Mouse (Mus musculus) telencephalon, adult 2 months (tissue): ENCODE measurements around the gene Cdk20.

Experiments used
- DNase-seq: peaks from one replicate; pipeline ENCODE4 v3.0.0-alpha.2; 2011; ENCODE audit warnings: low read depth, low spot score

Gene Cdk20

GRCm38 (mm10) chr13:64432017-64432995 lies at the start of gene Cdk20:
Cdk20 (plus strand) TSS chr13:64432314.
- peak; percentile 99 for DNase-seq

- DNase-seq, result no peak
Measured at GRCm38 (mm10) chr13:64384937-64385336, 47.2 kb upstream of the Cdk20 start.

GRCm38 (mm10) chr13:64386048-64386447 lies 46.1 kb upstream of the Cdk20 start:
- no peak for DNase-seq

- DNase-seq, result no peak
Measured at GRCm38 (mm10) chr13:64388415-64388814, 43.7 kb upstream of the Cdk20 start.

GRCm38 (mm10) chr13:64396979-64397378 lies 35.1 kb upstream of the Cdk20 start:
- no peak for DNase-seq

GRCm38 (mm10) chr13:64398065-64398464 lies 34.0 kb upstream of the Cdk20 start:
- no peak for DNase-seq

- DNase-seq, result no peak
Measured at GRCm38 (mm10) chr13:64399906-64400305, 32.2 kb upstream of the Cdk20 start.

GRCm38 (mm10) chr13:64400801-64401361 lies 31.2 kb upstream of the Cdk20 start:
- no peak for DNase-seq

GRCm38 (mm10) chr13:64402006-64402405 lies 30.1 kb upstream of the Cdk20 start:
- DNase-seq, result peak; percentile 18

- no peak for DNase-seq
Measured at GRCm38 (mm10) chr13:64402504-64402949, 29.6 kb upstream of the Cdk20 start.

- no peak for DNase-seq
Measured at GRCm38 (mm10) chr13:64402951-64403460, 29.1 kb upstream of the Cdk20 start.

GRCm38 (mm10) chr13:64403519-64403918 lies 28.6 kb upstream of the Cdk20 start:
- no peak for DNase-seq

GRCm38 (mm10) chr13:64405550-64405949 lies 26.6 kb upstream of the Cdk20 start:
- no peak for DNase-seq

GRCm38 (mm10) chr13:64407992-64408391 lies 24.1 kb upstream of the Cdk20 start:
- DNase-seq, result no peak

- DNase-seq, result no peak
Measured at GRCm38 (mm10) chr13:64410604-64411003, 21.5 kb upstream of the Cdk20 start.

- no peak for DNase-seq
Measured at GRCm38 (mm10) chr13:64411282-64411681, 20.8 kb upstream of the Cdk20 start.

GRCm38 (mm10) chr13:64412752-64413257 lies 19.3 kb upstream of the Cdk20 start:
- no peak for DNase-seq

- no peak for DNase-seq
Measured at GRCm38 (mm10) chr13:64415659-64416058, 16.5 kb upstream of the Cdk20 start.

GRCm38 (mm10) chr13:64416955-64417601 lies 15.0 kb upstream of the Cdk20 start:
- no peak for DNase-seq

- no peak for DNase-seq
Measured at GRCm38 (mm10) chr13:64420847-64421246, 11.3 kb upstream of the Cdk20 start.

- no peak for DNase-seq
Measured at GRCm38 (mm10) chr13:64421386-64421785, 10.7 kb upstream of the Cdk20 start.
